Mouse (Mus musculus): ENCODE results near the gene Apoa5. TPM values are rescaled to one million over a fixed set of nuclear protein-coding genes. Genes with fewer than 3 reads are reported as not detected.
"Not testable (repeated sequence)": the region's sequence is repeated elsewhere in the genome, so short reads cannot be mapped to it uniquely, and the experiment has no call there.

Apoa5 gene
- polyA plus RNA-seq, 1 experiment from 2014 or later: 0.08 TPM

DNA sequence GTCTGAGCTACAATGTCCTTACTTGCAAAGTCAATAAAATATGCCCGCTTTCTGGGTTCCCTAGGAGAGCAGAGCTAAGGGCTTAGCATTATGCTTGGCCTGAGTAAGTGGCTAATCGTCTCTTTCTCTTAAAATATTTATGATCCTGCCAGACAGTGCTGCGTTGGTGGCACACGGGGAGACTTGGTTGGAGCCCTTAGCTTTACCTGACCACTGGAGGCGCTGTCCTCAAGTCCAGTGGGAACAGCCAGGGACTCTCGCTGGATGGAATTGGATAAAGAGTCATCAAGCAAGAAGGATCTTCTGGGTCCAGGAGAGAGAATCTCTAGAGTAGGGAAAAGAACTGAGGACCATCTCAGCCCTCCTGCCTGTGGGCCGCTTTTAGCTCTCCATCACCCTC is 40.7 kb downstream of the Apoa5 start:
- ATAC-seq (replicated peaks; ENCODE audit: low FRiP score, low read depth) (0 out of 2 replicates have a peak, but pooled peaks have one; percentile 12), DNase-seq (ENCODE audit: low spot score) (peak; percentile 48)
- Histone ChIP-seq H3K27me3 (ENCODE audit: insufficient read depth, low read length) (no peaks in the 10 kb centered on the region), H3K4me3 (replicated peaks; ENCODE audit: low read depth, low read length) (no peak overlapping the region), H3K9ac (ENCODE audit: low read depth, low read length) (no peak overlapping the region), H3K4me2 (ENCODE audit: low read length) (no peak overlapping the region), H3K9me3 (replicated peaks; ENCODE audit: low read length) (no peaks in the 10 kb centered on the region), H3K4me1 (replicated peaks; ENCODE audit: insufficient read depth, low read length) (no peaks in the 10 kb centered on the region), H3K36me3 (ENCODE audit: insufficient read depth, low read length) (no peaks in the 10 kb centered on the region), H3K27ac (no peak overlapping the region)
- peak; percentile 65 for TF ChIP-seq CTCF (IDR thresholded peaks at IDR 0.05; ENCODE audit: low read depth)
- WGBS: 10% methylated on average over 7 of the region's 7 CpGs

DNA sequence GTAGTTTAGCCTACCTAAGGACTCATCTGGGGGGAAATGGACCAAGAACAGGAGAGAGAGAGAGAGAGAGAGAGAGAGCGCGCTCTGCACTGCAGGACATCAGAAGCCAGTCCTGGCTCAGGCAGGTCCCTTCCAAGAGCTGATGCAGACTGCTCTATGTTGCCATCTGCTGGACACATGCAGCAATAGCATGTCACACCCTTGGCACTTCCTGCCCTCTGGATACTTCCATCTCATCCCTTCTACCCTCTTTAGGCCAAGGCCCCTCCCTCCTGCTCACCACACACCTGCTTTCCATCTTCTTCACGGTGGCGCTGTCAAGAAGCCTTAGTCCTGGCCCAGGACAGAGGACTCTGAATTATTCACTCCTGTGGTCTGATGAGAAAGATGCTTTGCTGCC is 46.1 kb downstream of the Apoa5 start:
- no peaks in the 10 kb centered on the region for H3K27me3 ChIP-seq (ENCODE audit: insufficient read depth, low read length)
- H3K4me3 ChIP-seq (replicated peaks; ENCODE audit: low read depth, low read length): no peak overlapping the region
- peak; percentile 95 for TF ChIP-seq CTCF (IDR thresholded peaks at IDR 0.05; ENCODE audit: low read depth)
- H3K27ac ChIP-seq: no peak overlapping the region
- ATAC-seq (replicated peaks; ENCODE audit: low FRiP score, low read depth): 0 out of 2 replicates have a peak, but pooled peaks have one; percentile 55
- no peaks in the 10 kb centered on the region for H3K36me3 ChIP-seq (ENCODE audit: insufficient read depth, low read length)
- DNase-seq (ENCODE audit: low spot score): peak; percentile 84
- no peaks in the 10 kb centered on the region for H3K9me3 ChIP-seq (replicated peaks; ENCODE audit: low read length)
- H3K4me2 ChIP-seq (ENCODE audit: low read length): no peak overlapping the region
- WGBS: 6% methylated on average over 4 of the region's 4 CpGs
- no peak overlapping the region for H3K9ac ChIP-seq (ENCODE audit: low read depth, low read length)
- no peaks in the 10 kb centered on the region for H3K4me1 ChIP-seq (replicated peaks; ENCODE audit: insufficient read depth, low read length)

DNA sequence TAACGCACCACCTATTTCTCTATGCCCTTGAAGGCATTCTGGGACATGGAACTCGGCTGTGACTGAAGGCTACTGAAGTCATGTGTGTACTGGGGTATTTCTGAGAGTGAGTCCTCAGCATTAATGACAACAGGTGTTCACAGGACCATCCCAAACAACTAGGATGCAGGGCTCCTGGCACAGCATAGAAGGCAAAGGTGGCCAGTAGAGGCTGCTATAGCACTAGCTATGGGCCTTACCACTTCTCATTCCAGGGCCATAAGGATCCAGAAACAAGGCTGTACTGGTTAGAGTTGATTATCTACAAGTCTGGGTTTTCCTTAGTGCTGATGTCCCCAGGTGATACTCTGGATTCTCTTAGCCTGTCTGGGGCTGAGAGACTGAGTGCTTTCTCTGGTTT is 46.5 kb downstream of the Apoa5 start:
- Histone ChIP-seq H3K27ac (no peak overlapping the region), H3K9me3 (replicated peaks; ENCODE audit: low read length) (no peaks in the 10 kb centered on the region), H3K9ac (ENCODE audit: low read depth, low read length) (no peak overlapping the region), H3K27me3 (ENCODE audit: insufficient read depth, low read length) (no peaks in the 10 kb centered on the region), H3K4me2 (ENCODE audit: low read length) (no peak overlapping the region), H3K4me1 (replicated peaks; ENCODE audit: insufficient read depth, low read length) (no peaks in the 10 kb centered on the region), H3K36me3 (ENCODE audit: insufficient read depth, low read length) (no peaks in the 10 kb centered on the region), H3K4me3 (replicated peaks; ENCODE audit: low read depth, low read length) (no peak overlapping the region)
- 39% methylated on average over 2 of the region's 2 CpGs for WGBS
- ATAC-seq (replicated peaks; ENCODE audit: low FRiP score, low read depth) (no peak), DNase-seq (ENCODE audit: low spot score) (no peak)
- TF ChIP-seq CTCF (IDR thresholded peaks at IDR 0.05; ENCODE audit: low read depth): no peak

DNA sequence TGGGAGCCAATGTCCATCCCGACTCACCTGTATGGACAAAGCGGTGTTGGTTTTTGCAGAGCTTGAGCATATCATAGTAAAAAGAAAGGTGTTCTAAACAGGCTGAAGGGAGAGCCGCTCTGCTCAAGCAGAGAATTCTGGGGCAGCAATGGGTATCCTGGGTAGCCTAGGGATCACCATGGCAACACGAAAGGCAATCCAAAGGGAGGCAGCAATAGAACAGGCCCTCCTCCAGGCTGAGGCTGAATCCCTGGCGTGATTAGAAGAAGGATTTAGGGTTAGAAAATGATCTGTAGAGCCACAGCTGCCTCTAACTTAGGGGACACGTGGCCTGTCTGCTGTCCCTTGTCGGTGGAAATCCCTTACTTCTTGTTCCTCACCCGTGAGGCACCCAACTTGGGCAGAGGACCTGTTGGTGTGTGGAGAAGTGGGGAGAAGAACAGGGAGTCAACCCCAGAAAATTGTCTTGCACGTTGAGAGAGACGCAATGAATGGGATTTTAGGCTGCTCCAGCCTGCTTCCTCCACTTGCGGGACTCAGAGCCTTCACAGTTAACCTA is 47.5 kb downstream of the Apoa5 start:
- H3K9me3 ChIP-seq (replicated peaks; ENCODE audit: low read length): no peaks in the 10 kb centered on the region
- H3K4me2 ChIP-seq (ENCODE audit: low read length): no peak overlapping the region
- no peak overlapping the region for H3K4me3 ChIP-seq (replicated peaks; ENCODE audit: low read depth, low read length)
- H3K9ac ChIP-seq (ENCODE audit: low read depth, low read length): no peak overlapping the region
- ATAC-seq (replicated peaks; ENCODE audit: low FRiP score, low read depth) (no peak), DNase-seq (ENCODE audit: low spot score) (no peak)
- TF ChIP-seq CTCF (IDR thresholded peaks at IDR 0.05; ENCODE audit: low read depth): no peak
- 40% methylated on average over 11 of the region's 11 CpGs for WGBS
- H3K4me1 ChIP-seq (replicated peaks; ENCODE audit: insufficient read depth, low read length): no peaks in the 10 kb centered on the region
- H3K27ac ChIP-seq: no peak overlapping the region
- no peaks in the 10 kb centered on the region for H3K36me3 ChIP-seq (ENCODE audit: insufficient read depth, low read length)
- no peaks in the 10 kb centered on the region for H3K27me3 ChIP-seq (ENCODE audit: insufficient read depth, low read length)

DNA sequence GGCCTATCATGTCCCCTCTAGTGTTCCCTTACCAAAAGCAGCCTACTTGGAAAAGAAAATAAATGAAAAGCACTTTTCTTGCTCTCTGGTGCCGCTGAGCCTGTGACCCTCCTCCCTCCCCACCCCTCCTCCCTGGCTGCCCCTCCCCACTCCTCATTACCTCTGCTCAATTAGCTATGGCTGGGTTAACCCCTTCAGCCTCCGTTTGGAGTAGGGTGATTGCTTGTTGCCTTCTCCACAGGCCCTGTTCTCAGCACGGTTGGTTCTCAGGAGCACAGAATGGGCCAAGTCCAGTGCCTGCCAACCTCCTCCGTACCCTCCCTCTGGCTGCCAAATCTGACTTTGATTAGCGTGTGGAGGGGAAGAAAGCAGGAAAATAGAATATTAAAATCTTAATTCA is 48.0 kb downstream of the Apoa5 start:
- no peak overlapping the region for H3K27ac ChIP-seq
- no peaks in the 10 kb centered on the region for H3K9me3 ChIP-seq (replicated peaks; ENCODE audit: low read length)
- H3K27me3 ChIP-seq (ENCODE audit: insufficient read depth, low read length): no peaks in the 10 kb centered on the region
- H3K9ac ChIP-seq (ENCODE audit: low read depth, low read length): no peak overlapping the region
- H3K4me2 ChIP-seq (ENCODE audit: low read length): no peak overlapping the region
- 29% methylated on average over 5 of the region's 5 CpGs for WGBS
- ATAC-seq (replicated peaks; ENCODE audit: low FRiP score, low read depth) (no peak), DNase-seq (ENCODE audit: low spot score) (no peak)
- H3K4me3 ChIP-seq (replicated peaks; ENCODE audit: low read depth, low read length): no peak overlapping the region
- no peaks in the 10 kb centered on the region for H3K36me3 ChIP-seq (ENCODE audit: insufficient read depth, low read length)
- no peak for TF ChIP-seq CTCF (IDR thresholded peaks at IDR 0.05; ENCODE audit: low read depth)
- H3K4me1 ChIP-seq (replicated peaks; ENCODE audit: insufficient read depth, low read length): no peaks in the 10 kb centered on the region

DNA sequence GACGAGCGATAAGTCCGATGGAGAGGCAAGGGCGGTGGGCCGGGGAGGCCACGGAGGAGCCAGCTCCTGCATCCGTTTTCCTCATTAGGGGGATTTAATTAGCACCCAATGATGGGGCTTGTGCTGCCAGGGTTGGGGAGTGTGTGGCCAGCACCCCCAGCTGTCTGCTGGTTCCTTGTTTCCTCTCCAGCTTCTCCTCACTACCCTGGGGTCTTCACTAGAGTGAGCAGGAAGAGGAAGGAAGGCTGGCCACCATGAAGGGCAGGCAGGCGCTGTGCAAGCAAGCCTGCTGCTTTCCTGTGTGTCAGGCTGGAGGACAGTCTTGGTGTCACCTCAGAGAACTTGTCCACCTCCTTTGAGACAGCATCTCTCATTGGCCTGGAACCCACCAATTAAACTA is 48.5 kb downstream of the Apoa5 start:
- Histone ChIP-seq H3K9me3 (replicated peaks; ENCODE audit: low read length) (no peaks in the 10 kb centered on the region), H3K36me3 (ENCODE audit: insufficient read depth, low read length) (no peaks in the 10 kb centered on the region), H3K4me2 (ENCODE audit: low read length) (no peak overlapping the region), H3K4me1 (replicated peaks; ENCODE audit: insufficient read depth, low read length) (no peaks in the 10 kb centered on the region), H3K9ac (ENCODE audit: low read depth, low read length) (no peak overlapping the region), H3K27me3 (ENCODE audit: insufficient read depth, low read length) (no peaks in the 10 kb centered on the region), H3K4me3 (replicated peaks; ENCODE audit: low read depth, low read length) (no peak overlapping the region), H3K27ac (no peak overlapping the region)
- no peak for ATAC-seq (replicated peaks; ENCODE audit: low FRiP score, low read depth)
- no peak for DNase-seq (ENCODE audit: low spot score)
- TF ChIP-seq CTCF (IDR thresholded peaks at IDR 0.05; ENCODE audit: low read depth): no peak
- 72% methylated on average over 8 of the region's 8 CpGs for WGBS

DNA sequence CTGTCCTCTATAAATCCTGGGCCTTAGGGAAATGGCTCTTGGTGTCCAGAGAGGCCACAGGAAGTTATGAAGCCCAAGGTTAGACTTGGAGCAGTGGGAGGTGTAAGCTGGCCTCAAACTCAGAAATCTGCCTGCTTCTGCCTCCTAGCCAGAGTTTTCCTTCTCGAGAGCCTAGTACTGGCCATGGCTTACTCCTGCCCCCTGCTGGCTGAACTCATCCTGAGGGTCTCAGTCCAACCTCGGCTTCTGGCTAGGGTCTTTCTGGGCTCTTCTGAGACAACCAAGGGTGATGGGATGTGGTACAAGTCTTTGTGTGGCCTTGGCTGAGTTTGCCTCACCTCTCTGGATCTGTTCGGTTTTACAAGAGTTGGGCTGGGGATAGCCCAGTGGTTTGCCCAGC is 49.5 kb downstream of the Apoa5 start:
- DNase-seq (ENCODE audit: low spot score) (no peak), ATAC-seq (replicated peaks; ENCODE audit: low FRiP score, low read depth) (no peak)
- Histone ChIP-seq H3K4me3 (replicated peaks; ENCODE audit: low read depth, low read length) (no peak overlapping the region), H3K27ac (no peak overlapping the region), H3K4me1 (replicated peaks; ENCODE audit: insufficient read depth, low read length) (no peaks in the 10 kb centered on the region), H3K9ac (ENCODE audit: low read depth, low read length) (no peak overlapping the region), H3K9me3 (replicated peaks; ENCODE audit: low read length) (no peaks in the 10 kb centered on the region), H3K36me3 (ENCODE audit: insufficient read depth, low read length) (no peaks in the 10 kb centered on the region), H3K27me3 (ENCODE audit: insufficient read depth, low read length) (no peaks in the 10 kb centered on the region), H3K4me2 (ENCODE audit: low read length) (no peak overlapping the region)
- WGBS: 95% methylated on average over 3 of the region's 3 CpGs
- TF ChIP-seq CTCF (IDR thresholded peaks at IDR 0.05; ENCODE audit: low read depth): peak; percentile 22; the same call in 1 of the 2 replicates

DNA sequence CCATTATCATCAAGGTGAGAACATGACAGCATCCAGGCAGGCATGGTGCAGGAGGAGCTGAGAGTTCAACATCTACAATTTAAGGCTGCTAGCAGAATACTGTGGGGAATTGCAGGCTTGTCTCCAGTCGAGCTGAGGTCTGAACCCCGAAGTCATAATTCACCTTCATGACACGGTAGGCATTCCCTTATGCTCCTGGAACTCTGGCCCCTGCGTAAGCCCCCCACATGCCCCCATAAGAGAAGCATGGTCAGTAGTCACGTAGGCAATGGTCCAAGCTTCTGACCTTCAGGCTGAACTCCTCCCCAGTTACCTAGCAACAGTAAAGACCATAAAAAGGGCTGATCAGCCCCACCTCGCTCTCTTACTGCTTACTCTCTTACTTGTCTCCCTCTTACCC is 51.5 kb downstream of the Apoa5 start, which contains the start of gene 4931429L15Rik:
4931429L15Rik (minus strand) TSS at position 101 of the 400 bp plus-strand sequence.
- not testable (repeated sequence) for H3K4me2 ChIP-seq (ENCODE audit: low read length); H3K4me3 ChIP-seq (replicated peaks; ENCODE audit: low read depth, low read length); DNase-seq (ENCODE audit: low spot score); H3K4me1 ChIP-seq (replicated peaks; ENCODE audit: insufficient read depth, low read length); H3K36me3 ChIP-seq (ENCODE audit: insufficient read depth, low read length); H3K27ac ChIP-seq; H3K27me3 ChIP-seq (ENCODE audit: insufficient read depth, low read length); H3K9me3 ChIP-seq (replicated peaks; ENCODE audit: low read length); ATAC-seq (replicated peaks; ENCODE audit: low FRiP score, low read depth); H3K9ac ChIP-seq (ENCODE audit: low read depth, low read length)
- 74% methylated on average over 6 of the region's 6 CpGs for WGBS

Data from kidney, postnatal 0 days (tissue).